Comparison of ENCODE assay signal across 13 mouse cellular contexts in the genomic region with DNA sequence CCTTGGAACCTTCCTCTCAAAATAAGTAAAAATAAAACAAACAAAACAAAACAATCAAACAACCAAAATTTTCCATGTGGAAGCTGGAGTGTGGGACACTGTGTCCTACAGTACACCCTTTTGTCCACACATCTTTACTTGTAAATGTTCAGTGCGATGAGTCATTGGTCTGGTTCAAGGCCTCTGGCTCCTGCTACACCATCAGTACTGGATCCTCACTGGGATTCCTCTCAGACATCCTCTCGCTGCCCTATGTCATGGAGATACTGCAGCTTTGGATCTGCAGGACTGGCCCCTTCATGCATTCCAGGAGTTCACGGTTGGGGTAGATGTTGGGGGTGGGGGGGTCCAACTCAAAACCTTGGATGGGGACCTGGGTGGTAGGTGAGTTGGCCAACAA. TPM values are rescaled to one million over a fixed set of nuclear protein-coding genes. Genes with fewer than 3 reads are reported as not detected.
DNase-seq lines count a peak whose midpoint lies in the region.
"Had no signal": no experiment of that assay in that cellular context is flagged by ENCODE, and none has a peak within 500 bp of the region (broad histone marks: within the 10 kb centered on the region; RNA-seq: fewer than 3 reads in every experiment).

No protein-coding gene starts in this region.

- DNase-seq in adrenal gland, adult (ENCODE audit: inconsistent age in 2 of 2, low spot score in 1 of 2), result peak; percentile 53 to 65
- DNase-seq in adrenal gland, adult 18-20 months (ENCODE audit: low spot score in 2 of 2), result no peak
- peak; percentile 36 to 42 for DNase-seq in adrenal gland, postnatal 36 days
- no peak for DNase-seq in adrenal gland, adult 8-10 months
- peak; percentile 43 for DNase-seq in 3T3-L1 (ENCODE audit: low read depth, low spot score)
- no peak for DNase-seq in right cerebral cortex, postnatal 25 days
- DNase-seq: adrenal gland, postnatal 25 days; cerebellum, adult 11-12 months; cerebellum, adult 2 months; cerebellum, adult 9-10 months; cerebellum, postnatal 10 days; cerebellum, postnatal 25 days; forebrain, postnatal 0 days had no signal

RNA-seq across cellular contexts. Expression of a gene that starts 5.8 kb away (rescaled TPM):
- total RNA-seq in adrenal gland, adult 18-20 months (2021), result 10 to 100 TPM; 14.5 to 21.4 TPM
- total RNA-seq in adrenal gland, postnatal 36 days (2021), result 10 to 100 TPM; 11.5 to 15.1 TPM
- 10 to 100 TPM; 15.2 to 18.5 (median 17.5) TPM for total RNA-seq in adrenal gland, adult 8-10 months (2022)

Comparison
In these comparisons a context has a peak if more than half of its experiments do, and no peak if none do; other contexts are left out.
1. DNase-seq: peak in adrenal gland, adult (2 of 2), adrenal gland, postnatal 36 days (2 of 2) and 3T3-L1 (single experiment); none in adrenal gland, adult 18-20 months (0 of 2), adrenal gland, adult 8-10 months (single experiment) and right cerebral cortex, postnatal 25 days (single experiment).